Mouse (Mus musculus) granulocyte monocyte progenitor cell, adult 5-6 weeks (primary cell): Measurements from ENCODE around the gene Ggcx. TPM values are rescaled to one million over a fixed set of nuclear protein-coding genes. Genes with fewer than 3 reads are reported as not detected.
A peak's percentile ranks its signal among the peaks of the same experiment; 100 is the strongest.

ENCODE experiments used
- ATAC-seq: replicated peaks from 2 replicates; pipeline ENCODE4 v1.8.0; 2016; ENCODE audit warnings: mild to moderate bottlenecking, moderate TSS enrichment, inconsistent platforms; ENCODE audit not compliant: poor library complexity, severe bottlenecking
- total RNA-seq, 2 experiments: library from RNA; stranded (forward) in 1 of 2; stranded (reverse) in 1 of 2; fragments of 200-712, 200-1000 nt in 1 of 2; fragments of >200 nt in 1 of 2; fragmentation: Nextera tagmentation in 1 of 2; gene quantifications; 2 replicates each; pipeline ENCODE4 v1.2.3; 2014 to 2017

Gene Ggcx
- total RNA-seq (2014; fragmentation: Nextera tagmentation), result 7.9 and 8.8 TPM in 2 replicates
- total RNA-seq (2017), result 9.6 and 19.7 TPM in 2 replicates

DNA sequence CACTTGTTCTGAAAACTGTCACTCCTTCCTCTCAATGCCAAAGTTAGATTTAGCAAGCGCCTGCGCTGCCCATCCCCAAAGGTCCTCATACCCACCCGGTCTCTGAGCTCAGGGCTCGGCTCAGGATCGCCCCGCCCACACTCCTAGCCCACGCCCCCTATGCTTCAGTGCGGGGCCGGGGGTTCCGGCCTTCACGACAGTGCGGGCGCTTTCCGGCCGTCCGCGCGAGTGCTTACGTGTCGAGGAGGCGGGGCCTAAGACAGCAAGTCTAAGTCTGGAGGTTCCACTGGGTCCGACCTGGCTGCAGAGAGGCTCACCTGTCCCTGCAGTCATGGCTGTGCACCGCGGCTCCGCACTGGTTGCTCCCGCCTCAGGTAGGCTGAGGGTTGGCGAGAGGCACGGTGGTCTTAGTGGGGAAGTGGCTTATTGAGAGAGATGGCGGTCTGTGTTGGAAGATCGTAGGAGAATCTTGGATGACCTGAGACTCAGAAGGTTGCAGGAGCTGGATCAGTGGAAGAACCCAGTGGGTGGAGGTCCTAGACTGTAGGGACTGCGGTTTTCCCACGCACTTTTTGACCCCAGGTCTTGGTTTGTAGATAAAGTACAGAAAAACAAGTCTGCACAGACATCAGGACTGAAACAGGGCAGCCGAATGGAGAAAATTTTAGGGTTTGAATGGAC is at the start of gene Ggcx:
Gene Ggcx (plus strand): TSS at position 233 of the 681 bp plus-strand sequence.
- ATAC-seq, result peak; percentile 91

DNA sequence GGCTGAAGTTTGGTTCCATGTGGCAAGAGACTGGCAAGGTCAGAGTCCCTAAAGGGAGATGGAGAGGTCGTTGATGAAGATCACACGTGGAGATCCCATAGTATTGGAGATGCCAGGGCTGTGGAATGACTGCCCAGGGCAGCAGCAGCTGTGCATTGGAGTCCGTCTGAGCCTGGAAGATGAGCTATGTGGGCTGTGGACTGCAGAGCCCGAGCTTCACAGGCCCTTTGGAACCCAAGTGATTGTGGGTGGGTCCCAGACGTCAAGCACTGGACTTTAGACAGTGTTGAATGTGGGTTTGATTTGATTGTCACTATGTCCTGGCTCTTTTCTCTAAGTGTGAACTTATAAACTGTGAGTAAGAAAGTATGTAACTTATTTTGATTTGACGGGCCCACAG is 49.1 kb upstream of the Ggcx start:
- no peak for ATAC-seq

DNA sequence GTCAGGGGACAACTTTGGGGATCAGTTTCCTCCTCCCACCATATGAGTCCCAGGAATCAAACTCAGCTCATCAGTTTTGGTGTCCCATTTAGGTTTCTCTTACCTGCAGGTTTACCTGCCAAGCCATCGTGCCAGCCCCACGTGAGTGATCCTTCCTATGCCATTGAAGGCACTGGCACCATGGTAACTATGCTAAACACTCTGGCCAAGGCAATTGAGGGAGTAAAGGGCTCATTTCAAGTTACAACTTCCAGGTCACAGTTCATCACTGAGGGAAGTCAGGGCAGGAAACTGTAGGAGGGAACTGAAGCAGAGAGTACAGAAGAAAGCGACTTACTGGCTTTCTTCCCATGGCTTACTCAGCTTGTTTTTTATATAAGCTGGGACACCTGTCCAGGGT is 47.8 kb upstream of the Ggcx start:
- ATAC-seq, result no peak

DNA sequence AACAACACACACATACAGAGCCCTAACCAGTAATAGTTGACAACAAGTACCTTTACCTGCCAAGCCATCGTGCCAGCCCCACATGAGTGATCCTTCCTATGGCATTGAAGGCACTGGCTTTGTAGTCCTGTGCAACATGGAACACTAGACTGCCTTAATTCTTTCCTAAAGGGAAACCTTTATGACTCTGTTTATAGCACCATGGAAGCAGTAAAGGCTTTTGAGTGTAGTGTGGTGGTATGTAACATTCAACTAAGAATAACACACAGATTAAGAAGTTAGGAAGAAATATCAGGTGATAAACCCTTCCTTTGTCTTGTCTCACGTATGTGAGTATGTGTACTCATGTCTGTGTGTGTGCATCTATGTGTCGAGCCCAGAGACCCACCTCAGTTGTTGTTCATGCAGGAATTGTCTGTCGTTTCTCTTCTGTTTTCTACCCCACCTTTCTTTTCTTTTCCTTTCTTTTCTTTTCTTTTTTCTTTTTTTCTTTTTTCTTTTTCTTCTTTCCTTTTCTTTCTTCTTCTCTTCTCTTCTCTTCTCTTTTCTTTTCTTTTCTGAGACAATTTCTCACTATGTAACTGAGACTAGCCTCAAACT is 47.2 kb upstream of the Ggcx start, which contains the start of gene Rnf181:
Gene Rnf181 (minus strand): TSS at position 113 of the 600 bp plus-strand sequence.
- ATAC-seq, result no peak

DNA sequence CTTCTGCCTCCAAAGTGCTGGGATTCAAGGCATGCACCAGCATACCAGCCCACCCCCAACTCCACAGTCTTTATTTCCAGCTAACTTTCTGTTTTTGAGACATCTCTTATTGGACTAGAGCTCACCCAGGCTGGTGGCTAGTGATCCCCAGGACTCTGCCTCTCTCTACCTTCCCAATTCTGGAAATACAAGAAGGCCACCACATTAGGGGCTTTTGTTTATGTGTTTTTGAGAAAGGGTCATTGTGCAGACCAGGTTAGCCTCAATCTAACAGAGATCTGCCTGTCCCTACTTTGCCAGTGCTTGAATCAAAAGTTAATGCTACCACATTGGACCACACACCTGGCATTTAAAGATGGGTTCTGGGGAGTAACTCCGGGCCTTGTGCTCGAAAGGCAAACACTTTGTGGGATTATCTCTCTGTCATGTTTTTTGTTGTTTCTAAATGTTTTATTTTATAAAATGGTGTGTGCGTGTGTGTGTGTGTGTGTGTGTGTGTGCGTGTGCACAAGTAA is 46.6 kb upstream of the Ggcx start:
- ATAC-seq, result no peak

DNA sequence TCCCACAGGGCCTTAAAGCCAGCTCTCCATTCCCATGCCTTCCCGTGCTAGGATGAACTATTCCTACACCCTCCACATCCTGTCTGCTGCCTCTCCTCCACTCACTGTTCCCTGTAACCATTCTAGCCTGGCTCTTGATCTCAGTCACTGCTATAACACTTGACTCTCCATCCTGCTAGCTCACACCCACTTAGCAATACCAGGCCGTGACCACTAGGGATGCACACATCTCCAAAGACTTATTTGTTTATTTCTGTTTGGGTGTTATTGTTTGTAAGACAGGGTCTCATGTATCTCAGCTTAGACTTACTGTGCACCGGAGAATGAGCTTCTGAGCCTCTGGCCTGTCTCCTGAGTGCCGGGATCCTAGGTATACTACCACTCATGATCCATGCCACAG is 44.6 kb upstream of the Ggcx start:
- ATAC-seq, result no peak

DNA sequence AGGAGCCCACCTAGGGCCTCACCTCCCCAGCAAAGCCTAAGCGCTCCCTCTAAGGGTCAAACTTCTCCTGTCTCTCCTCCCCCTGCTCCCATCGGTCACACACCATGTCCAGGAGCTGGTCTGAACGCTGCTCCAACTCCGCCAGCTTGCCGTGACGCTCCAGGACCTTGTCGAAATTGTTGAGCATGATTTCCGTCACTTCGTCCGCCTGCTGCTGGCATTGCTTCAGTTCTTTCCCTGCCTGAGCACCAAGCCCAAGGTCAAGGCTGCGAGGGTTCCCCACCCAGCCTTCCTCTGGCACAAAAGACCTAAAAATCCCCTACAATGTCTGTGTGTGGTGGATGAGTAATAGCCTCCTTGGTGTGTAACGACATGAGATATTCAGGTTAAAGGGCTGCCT is 44.0 kb upstream of the Ggcx start:
- no peak for ATAC-seq

DNA sequence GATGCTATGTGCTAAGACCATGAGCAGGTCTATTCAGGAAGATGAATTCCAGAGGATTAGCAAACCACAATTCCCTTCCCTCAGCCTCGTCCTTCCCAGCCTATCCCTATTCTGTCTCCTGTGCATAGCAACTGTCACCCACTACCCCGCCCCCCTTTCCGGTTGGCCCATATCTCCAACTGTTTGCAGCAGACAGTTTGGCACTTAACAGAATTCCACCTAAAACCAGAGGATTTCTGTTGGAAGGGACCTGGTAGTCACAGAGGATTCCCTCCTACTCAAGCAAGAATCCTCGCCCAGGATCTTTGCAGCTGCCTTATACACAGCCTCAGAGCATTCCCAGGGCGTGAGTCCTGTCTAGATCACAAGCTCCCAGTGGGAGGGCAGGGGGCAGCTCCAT is 43.0 kb upstream of the Ggcx start:
- no peak for ATAC-seq

DNA sequence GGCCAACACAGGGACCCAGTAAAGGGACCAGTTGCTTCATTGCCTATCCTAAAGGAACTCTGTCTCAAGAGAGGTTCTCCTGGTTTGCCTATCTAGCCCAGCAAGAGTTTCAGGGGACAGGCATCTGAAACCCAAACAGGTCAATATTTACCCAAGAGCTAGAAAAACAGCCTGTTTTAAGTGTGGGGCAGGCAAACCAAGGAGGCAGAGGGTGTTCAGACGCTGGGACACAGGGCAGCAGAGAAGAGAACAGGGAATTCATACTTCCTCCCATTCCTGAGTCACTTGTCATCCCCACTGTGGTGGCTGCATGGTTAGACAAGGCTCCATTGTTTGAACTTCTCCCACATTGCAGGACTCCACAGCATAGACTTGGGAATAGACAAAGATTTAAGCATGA is 42.5 kb upstream of the Ggcx start:
- ATAC-seq, result no peak

DNA sequence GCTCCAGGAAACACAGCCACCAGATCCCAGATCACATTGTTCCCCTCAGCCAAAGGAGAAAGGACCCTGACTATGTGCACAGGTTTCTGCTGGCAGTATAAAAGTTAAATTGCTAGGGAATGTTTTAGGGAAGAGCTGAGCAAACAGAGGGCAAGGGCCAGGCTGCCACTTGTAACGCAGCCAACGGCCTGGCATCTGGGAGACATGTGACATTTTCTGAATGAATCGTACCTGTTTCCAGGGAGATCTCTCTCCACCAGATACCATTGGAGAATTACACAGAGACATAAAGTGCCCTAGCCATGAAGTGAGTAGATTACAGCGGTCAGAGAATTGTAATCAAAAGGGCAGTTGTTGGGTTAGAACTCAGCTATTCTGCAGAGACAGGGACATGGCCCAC is 40.9 kb upstream of the Ggcx start:
- no peak for ATAC-seq

DNA sequence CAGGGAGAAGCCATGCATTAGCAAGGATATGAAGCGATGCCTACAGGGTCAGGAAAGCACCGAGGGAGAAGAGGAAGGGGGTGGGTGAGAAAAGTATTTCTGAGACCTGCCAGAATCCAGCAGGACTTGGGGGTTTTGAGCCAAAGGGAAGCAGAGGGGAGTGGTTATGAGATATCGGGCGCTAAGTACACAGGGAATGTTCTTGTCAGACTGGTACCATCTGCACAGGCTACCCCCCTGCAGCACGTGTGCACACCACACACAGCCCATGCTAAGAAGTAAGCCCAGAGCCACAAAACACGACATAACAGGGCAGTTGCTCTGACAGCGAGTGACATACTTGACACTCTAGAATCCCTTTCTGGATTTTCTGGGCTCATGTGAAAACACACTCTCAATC is 39.9 kb upstream of the Ggcx start:
- ATAC-seq, result no peak

DNA sequence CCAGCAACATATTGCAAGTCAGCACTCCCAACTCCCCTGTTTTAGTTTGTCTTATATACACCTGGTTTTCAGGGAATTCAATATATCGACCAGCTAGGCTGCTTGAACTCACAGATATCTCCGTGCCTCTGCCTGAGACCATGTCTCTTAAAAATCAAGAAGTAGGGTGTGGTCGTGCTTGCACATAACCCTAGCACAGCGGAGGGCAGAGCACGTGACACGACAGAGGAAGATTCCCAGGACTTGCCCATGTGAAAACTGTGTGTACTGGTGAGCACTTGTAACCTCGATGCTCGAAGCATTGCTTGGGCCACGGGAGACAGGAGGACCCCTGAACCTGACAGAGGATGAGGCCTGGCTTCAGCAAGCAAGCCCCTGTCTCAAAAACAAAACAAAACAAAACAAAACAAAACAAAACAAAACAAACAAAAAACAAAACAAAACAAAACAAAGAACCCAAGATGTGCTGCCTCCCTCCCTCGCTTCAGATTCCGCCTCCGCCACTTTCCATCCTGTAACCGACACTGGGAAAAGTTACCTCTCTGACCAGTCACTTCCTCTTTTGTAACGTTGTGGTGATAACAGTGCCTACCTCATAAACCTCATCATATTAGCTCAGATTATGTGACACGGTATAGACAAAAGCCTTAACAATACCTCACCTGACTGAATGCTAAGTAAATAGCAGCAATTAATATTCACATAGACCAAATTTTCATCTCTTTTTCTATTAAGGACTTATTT is 39.1 kb upstream of the Ggcx start:
- peak; percentile 70 for ATAC-seq

DNA sequence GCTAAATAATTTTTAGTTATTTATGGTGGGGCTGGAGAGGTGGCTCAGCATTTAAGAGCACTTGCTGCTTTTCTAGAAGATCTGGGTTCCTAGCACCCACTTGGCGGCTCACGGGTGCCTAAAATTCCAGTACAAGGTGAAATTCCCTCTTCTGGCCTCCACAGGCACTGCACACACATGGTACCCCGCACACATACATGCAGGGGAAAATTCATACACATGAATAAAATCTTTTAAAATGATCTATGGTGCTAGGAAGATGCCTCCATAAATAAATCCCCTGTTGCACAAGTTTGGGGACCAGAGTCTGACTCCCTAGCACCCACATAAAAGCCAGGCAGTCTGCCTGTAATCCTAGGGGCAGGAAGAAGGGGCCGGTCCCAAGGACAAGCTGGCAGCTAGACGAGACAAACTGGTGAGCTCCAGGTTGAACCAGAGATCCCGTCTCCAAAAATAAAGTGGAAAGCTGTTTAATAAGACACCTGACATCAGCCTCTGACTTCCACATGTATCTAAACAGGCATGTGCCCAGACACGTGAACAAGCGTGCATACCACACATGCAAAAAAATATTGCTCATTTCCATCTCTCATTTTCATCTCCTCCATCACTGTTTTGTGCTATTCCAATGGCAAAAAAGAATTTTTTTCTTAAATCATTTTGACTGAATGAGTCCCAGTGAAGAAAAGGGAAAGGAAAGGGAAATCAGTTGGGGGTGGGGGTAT is 35.4 kb upstream of the Ggcx start:
- ATAC-seq, result no peak

DNA sequence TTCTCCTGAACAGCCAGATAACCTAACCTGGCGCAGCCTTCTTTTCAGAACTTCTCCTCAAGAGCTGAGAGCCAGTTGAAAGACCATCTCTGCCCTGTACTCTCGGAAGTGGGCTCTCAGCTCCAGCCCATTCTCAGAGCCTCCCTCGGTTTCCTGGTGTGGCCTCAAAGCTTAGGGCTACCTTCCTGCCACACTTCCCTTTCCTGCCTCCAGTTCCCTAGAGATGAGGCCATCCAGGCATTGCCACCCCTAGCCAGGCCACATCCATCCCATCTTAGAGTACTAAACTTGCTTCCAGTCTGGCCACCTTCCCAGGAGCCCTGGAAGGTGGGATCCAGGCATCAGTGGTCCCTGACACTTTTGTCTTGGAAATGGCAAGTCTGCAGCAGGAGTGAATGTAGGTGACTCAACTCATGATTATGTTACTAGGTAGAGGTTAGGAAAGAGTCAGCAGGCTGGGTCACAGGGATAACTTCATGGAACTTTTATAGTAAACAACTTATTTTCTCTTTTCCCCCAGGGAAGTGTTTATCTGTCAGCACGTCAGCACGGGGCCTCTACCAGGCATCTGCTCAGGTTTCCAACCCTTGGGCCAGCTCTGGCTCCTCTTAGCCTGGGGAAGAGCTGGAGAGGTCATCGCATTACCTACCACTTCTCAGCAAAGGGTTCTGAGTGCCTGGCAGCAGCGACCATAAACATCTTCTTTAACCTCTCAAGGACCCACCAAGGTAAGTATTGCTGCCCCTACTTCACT is 34.6 kb upstream of the Ggcx start:
- ATAC-seq, result peak; percentile 60

DNA sequence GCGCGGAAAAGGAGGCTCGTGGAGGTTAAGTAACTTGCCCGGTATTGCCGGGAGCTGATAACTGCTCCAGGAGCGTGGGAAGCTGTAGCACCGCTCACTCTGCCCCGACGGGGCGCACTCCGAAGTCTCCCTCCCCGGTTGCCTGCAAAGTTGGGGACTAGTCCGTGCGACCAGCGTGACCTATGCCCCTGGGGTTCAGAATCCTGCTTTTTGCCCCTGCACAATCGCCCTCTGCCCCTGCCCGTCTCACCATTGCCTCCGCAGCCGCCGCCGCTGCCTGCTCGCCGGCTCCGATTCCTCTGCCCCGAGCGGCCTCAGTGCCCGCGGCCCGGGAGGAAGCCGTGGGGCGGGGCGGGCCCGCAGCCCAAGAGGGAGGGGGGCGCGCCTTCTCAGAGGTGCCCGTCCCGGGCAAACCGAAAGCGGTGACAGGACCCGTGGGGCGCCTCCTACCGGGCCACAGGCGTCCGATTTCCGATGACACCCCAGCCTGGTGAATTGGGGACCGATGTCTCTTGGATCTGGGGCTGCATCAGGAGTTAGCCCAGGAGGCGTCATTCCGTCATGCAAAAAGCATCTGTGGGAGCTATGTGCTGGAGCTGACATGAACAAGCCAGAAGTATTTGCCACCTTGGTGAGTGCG is 33.9 kb upstream of the Ggcx start, which contains the start of gene Vamp5:
Gene Vamp5 (minus strand): TSS at position 338 of the 640 bp plus-strand sequence.
- peak; percentile 84 for ATAC-seq

DNA sequence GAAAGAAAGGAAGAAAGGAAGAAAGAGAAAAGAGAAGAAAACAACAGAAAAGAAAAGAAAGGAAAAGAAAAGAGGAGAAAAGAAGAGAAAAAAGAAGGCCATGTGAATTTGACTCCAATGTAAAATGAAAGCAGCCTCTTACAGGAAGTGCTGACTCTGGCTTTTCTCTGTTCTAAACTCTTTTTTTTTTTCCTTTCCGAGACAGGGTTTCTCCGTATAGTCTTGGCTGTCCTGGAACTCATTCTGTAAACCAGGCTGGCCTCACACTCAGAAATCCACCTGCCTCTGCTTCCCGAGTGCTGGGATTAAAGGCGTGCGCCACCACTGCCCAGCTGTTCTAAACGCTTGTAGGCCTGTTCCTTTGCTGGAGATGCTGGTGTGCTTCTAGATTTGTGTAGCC is 31.6 kb upstream of the Ggcx start:
- no peak for ATAC-seq

DNA sequence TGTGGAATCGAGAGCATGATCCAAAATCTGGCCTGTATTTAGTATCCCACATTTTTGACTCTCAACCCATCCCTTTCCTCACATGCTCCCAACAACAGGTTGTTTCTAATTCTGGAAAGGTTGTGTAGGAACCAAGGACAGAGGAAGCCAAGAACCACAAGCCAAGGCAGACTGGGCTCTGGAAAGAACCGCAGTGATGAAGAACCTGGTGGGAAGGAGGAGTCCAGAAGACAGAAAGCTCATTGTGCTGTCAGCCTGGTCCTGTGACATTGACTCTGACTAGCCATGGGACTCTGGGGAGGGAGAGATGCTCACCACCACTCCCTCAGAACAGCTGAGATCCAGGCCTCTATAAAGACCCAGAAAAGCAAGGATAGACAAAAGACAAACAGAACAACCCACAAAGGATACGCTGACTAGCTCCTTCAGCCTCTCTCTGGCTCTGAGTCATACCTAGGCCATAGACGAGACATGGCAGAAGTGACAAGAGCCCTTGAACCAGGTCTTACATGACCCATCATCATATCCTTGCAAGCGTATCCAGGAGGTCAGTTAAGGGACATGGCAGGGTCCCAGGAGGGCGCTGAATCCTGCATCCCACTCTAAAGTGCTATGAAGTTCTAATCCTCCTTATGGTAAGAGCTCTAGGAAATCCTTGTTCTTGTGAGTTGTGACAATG is 30.8 kb upstream of the Ggcx start:
- no peak for ATAC-seq

DNA sequence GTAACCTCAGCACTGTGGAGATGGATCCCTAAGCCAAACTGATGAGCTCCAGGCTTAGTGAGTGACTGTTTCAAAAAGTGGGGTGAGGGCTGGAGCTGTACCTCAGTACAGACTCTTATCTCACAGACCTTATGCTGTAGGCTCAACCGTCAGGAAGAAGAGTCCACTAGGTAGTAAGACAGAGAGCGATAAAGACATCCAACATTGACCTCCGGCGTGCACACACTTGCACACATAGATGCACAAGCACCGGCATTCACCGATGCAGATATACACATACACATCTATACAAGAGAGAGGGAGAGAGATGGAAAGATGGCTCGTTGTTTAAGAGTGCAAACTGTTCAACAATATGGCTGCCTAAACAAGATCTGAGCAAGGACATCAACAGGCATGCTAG is 30.2 kb upstream of the Ggcx start:
- ATAC-seq, result no peak

DNA sequence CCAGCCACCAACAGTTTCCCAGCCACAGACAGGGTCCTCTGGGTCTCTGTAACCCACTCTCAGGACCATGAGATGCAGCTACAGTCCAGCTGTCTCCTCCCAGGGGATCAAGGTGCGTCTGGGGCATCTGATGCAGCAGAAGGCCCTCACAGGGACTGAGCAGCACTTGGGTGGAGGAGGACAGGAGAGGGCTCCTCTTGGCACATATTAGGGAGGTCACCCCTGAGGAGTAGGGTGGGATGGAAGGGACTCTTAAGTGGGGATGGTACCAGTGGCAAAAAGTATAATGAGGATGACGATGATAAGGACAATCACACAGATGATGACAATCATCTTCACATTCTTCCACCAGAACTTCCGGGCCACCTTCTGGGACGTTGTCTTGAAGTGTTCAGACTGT is 28.9 kb upstream of the Ggcx start:
- no peak for ATAC-seq
